Mouse (Mus musculus): ENCODE data around the gene Cdkn3. TPM values are rescaled to one million over a fixed set of nuclear protein-coding genes. Genes with fewer than 3 reads are reported as not detected.

Gene Cdkn3
- polyA plus RNA-seq, 2 experiments: 41.1 to 135 TPM

DNA sequence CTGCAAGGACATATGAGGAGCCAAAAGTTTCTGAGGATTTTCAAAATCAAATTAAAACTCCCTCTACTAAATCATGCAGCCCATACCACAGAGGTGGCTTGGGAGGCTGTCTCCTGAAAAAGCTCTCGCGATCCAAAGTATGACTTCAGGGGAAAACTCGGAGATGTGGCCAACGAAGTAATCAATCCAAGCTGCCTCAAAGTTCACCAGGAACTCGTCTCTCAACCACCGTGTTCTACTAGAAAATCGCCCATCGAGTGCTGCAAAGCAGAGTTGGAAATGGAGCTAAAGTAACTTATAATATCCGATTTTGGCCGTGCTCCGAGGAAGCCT lies 27.1 kb downstream of the Cdkn3 start:
- no peak for TF ChIP-seq CTCF (IDR thresholded peaks at IDR 0.05; ENCODE audit: low read depth)
- TF ChIP-seq EP300 (IDR thresholded peaks at IDR 0.05; ENCODE audit: low read depth): no peak
- H3K27ac ChIP-seq: peak overlapping the region; percentile 3

DNA sequence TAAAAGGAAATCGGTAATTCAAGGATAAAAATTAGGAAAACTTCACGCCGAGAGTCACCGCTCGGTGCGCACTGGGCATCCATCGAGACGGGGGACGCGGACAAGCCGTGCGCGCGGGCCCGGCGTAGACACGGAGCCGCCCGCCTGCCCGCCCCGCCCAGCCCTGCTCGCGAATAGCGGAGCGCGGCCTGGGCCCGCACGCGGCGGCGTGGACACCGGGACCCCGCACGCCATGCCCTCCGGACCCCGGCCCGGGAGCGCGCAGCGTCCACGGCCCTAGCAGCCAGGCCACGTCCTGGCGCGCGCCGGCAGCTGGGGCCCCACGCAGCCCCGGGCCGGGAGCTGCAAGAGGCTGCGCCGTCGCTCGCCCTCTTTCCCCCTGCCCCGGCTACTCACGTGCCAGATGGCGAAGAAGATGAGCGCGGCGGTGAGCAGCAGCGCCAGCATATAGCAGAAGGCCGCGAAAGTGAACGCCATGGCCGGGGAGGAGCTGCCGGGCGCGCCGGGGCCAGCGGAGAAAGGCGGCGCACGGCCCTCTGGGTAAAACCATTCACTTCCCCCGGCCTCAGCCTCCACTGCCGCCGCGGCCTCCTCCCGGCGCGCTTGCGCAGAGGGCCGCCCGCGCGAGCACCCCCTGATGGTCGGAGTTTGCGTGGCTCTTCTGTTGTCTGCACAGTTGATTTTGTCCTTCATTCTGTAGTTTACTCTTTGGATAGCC lies 27.6 kb downstream of the Cdkn3 start, which contains the start of gene Cnih1:
Gene Cnih1 (minus strand): TSS at position 625 of the 718 bp plus-strand sequence.
- Histone ChIP-seq H3K27ac (peak within 1 kb of the TSS; percentile 72), H3K36me3 (replicated peaks; ENCODE audit: control insufficient read depth, insufficient read depth, low read depth) (no peaks in the 10 kb centered on the region), H3K4me1 (replicated peaks; ENCODE audit: control insufficient read depth in 2 of 2, insufficient read depth in 2 of 2, low read length in 1 of 2) (peaks cover 19 to 25% of the 10 kb centered on the region in 2 experiments), H3K9ac (replicated peaks) (peak within 1 kb of the TSS; percentile 94), H3K9me3 (ENCODE audit: control insufficient read depth, low read length) (no peaks in the 10 kb centered on the region), H3K4me2 (ENCODE audit: low read depth) (peak within 1 kb of the TSS; percentile 74), H3K4me3 (ENCODE audit: insufficient read depth in 1 of 2, low read depth in 2 of 2, low read length in 2 of 2) (peak within 1 kb of the TSS; percentile 79 to 80), H3K27me3 (ENCODE audit: control insufficient read depth, insufficient read depth, low read length) (no peaks in the 10 kb centered on the region)
- ATAC-seq (ENCODE audit: insufficient read depth) (peak; percentile 96), DNase-seq (ENCODE audit: low read depth in 3 of 3, low spot score in 3 of 3) (peak; percentile 75 to 80 (median 76))
- under 1% methylated on average over 82 of the region's 86 CpGs for WGBS (ENCODE audit: insufficient replicate concordance)
- TF ChIP-seq CTCF (IDR thresholded peaks at IDR 0.05; ENCODE audit: low read depth) (peak; percentile 82), EP300 (IDR thresholded peaks at IDR 0.05; ENCODE audit: low read depth) (no peak)

More for the DNA sequence above, 27.1 kb downstream of the Cdkn3 start:
- Histone ChIP-seq H3K9ac (replicated peaks) (peak overlapping the region; percentile 94), H3K9me3 (ENCODE audit: control insufficient read depth, low read length) (no peaks in the 10 kb centered on the region), H3K36me3 (replicated peaks; ENCODE audit: control insufficient read depth, insufficient read depth, low read depth) (no peaks in the 10 kb centered on the region), H3K4me2 (ENCODE audit: low read depth) (peak overlapping the region; percentile 74), H3K4me1 (replicated peaks; ENCODE audit: control insufficient read depth in 2 of 2, insufficient read depth in 2 of 2, low read length in 1 of 2) (peaks cover 19 to 25% of the 10 kb centered on the region in 2 experiments), H3K4me3 (ENCODE audit: insufficient read depth in 1 of 2, low read depth in 2 of 2, low read length in 2 of 2) (peak overlapping the region; percentile 79 to 80), H3K27me3 (ENCODE audit: control insufficient read depth, insufficient read depth, low read length) (no peaks in the 10 kb centered on the region)
- WGBS (ENCODE audit: insufficient replicate concordance): 0% methylated on average over 11 of the region's 11 CpGs
- DNase-seq (ENCODE audit: low read depth in 3 of 3, low spot score in 3 of 3): no peak
- no peak for ATAC-seq (ENCODE audit: insufficient read depth)

DNA sequence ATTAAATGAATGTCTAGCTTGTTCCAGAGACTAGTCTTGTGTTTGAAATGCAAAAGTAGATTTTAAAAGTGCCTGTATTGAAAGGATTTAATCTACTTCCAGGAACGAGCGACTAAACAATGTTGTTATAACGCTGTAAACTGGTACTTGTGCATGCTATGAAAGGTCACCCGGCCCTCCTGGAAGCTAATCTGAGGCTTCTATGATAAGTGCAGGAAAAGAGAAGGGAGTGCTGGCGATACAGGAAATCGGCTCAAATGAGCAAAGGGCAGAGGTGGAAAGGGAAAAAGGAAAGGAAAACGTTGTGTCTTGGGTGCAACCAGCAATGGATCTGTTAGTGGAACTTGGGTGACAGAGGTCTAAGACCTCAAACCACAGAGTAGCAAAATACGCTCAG lies 28.2 kb downstream of the Cdkn3 start:
- Histone ChIP-seq H3K9me3 (ENCODE audit: control insufficient read depth, low read length) (no peaks in the 10 kb centered on the region), H3K9ac (replicated peaks) (peak overlapping the region; percentile 31; the same call in 1 of the 2 replicates), H3K27me3 (ENCODE audit: control insufficient read depth, insufficient read depth, low read length) (no peaks in the 10 kb centered on the region), H3K4me3 (ENCODE audit: insufficient read depth in 1 of 2, low read depth in 2 of 2, low read length in 2 of 2) (peak overlapping the region; percentile 28 to 80; a peak in 3 of 4 replicates), H3K4me1 (replicated peaks; ENCODE audit: control insufficient read depth in 2 of 2, insufficient read depth in 2 of 2, low read length in 1 of 2) (peaks cover 19 to 25% of the 10 kb centered on the region in 2 experiments), H3K36me3 (replicated peaks; ENCODE audit: control insufficient read depth, insufficient read depth, low read depth) (no peaks in the 10 kb centered on the region), H3K27ac (peak overlapping the region; percentile 36), H3K4me2 (ENCODE audit: low read depth) (peak overlapping the region; percentile 74)
- peak; percentile 17; the same call in 1 of the 2 replicates for ATAC-seq (ENCODE audit: insufficient read depth)
- no peak for DNase-seq (ENCODE audit: low read depth in 3 of 3, low spot score in 3 of 3)
- WGBS (ENCODE audit: insufficient replicate concordance): 5% methylated on average over 8 of the region's 8 CpGs
- TF ChIP-seq EP300 (IDR thresholded peaks at IDR 0.05; ENCODE audit: low read depth) (no peak), CTCF (IDR thresholded peaks at IDR 0.05; ENCODE audit: low read depth) (no peak)

DNA sequence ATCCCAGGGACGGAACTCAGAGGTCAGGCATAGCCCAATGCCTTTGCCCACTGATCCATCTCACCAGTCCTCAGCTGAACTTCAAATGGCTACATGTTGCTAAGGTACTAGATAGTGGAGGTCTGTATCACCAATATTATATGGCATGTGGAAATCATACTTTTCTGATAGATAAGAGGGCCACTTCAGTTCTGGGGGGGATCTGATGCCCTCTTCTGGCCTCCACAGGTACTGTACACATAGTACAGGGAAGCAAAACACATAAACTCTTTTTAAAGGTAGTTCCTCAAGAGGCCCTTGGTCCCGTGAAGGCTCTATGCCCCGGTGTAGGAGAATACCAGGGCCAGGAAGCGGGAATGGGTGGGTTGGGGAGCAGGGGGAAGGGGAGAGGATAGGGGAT lies 30.0 kb downstream of the Cdkn3 start:
- Histone ChIP-seq H3K4me2 (ENCODE audit: low read depth) (0 out of 2 replicates have a peak overlapping the region, but pooled peaks have one; percentile 18), H3K36me3 (replicated peaks; ENCODE audit: control insufficient read depth, insufficient read depth, low read depth) (no peaks in the 10 kb centered on the region), H3K9me3 (ENCODE audit: control insufficient read depth, low read length) (no peaks in the 10 kb centered on the region), H3K27ac (no peak overlapping the region), H3K9ac (replicated peaks) (no peak overlapping the region), H3K27me3 (ENCODE audit: control insufficient read depth, insufficient read depth, low read length) (no peaks in the 10 kb centered on the region), H3K4me1 (replicated peaks; ENCODE audit: control insufficient read depth in 2 of 2, insufficient read depth in 2 of 2, low read length in 1 of 2) (peaks cover 19 to 25% of the 10 kb centered on the region in 2 experiments), H3K4me3 (ENCODE audit: insufficient read depth in 1 of 2, low read depth in 2 of 2, low read length in 2 of 2) (no peak overlapping the region)
- WGBS (ENCODE audit: insufficient replicate concordance): 44% methylated on average over 4 of the region's 4 CpGs
- peak; percentile 68 for TF ChIP-seq CTCF (IDR thresholded peaks at IDR 0.05; ENCODE audit: low read depth)
- TF ChIP-seq EP300 (IDR thresholded peaks at IDR 0.05; ENCODE audit: low read depth): no peak; the same call in 1 of the 2 replicates
- ATAC-seq (ENCODE audit: insufficient read depth): no peak
- DNase-seq (ENCODE audit: low read depth in 3 of 3, low spot score in 3 of 3): peak in 1 of 3 experiments; percentile 30

DNA sequence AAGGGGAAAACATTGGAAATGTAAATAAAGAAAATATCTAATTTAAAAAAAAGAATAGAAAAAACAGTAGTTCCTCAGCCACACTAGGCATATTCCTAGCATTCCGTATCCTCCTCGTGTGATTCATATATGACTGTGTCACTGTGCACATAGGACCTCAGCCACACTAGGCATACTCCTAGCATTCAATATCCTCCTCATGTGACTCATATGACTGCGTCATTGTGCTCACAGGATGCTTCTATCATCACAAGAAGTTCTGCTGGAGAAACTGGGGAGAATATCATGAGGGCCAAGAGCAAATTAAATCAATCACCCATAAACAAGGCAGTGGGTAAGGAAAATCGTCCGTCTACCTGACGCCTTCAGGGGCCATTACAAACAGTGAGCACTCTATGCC lies 30.4 kb downstream of the Cdkn3 start:
- Histone ChIP-seq H3K9me3 (ENCODE audit: control insufficient read depth, low read length) (no peaks in the 10 kb centered on the region), H3K27me3 (ENCODE audit: control insufficient read depth, insufficient read depth, low read length) (no peaks in the 10 kb centered on the region), H3K4me2 (ENCODE audit: low read depth) (no peak overlapping the region), H3K4me3 (ENCODE audit: insufficient read depth in 1 of 2, low read depth in 2 of 2, low read length in 2 of 2) (no peak overlapping the region), H3K9ac (replicated peaks) (no peak overlapping the region), H3K4me1 (replicated peaks; ENCODE audit: control insufficient read depth in 2 of 2, insufficient read depth in 2 of 2, low read length in 1 of 2) (peaks cover 19 to 25% of the 10 kb centered on the region in 2 experiments), H3K27ac (no peak overlapping the region), H3K36me3 (replicated peaks; ENCODE audit: control insufficient read depth, insufficient read depth, low read depth) (no peaks in the 10 kb centered on the region)
- WGBS (ENCODE audit: insufficient replicate concordance): 82% methylated on average over 6 of the region's 6 CpGs
- DNase-seq (ENCODE audit: low read depth in 3 of 3, low spot score in 3 of 3) (no peak), ATAC-seq (ENCODE audit: insufficient read depth) (no peak)
- TF ChIP-seq CTCF (IDR thresholded peaks at IDR 0.05; ENCODE audit: low read depth) (no peak), EP300 (IDR thresholded peaks at IDR 0.05; ENCODE audit: low read depth) (no peak)
